Mouse (Mus musculus): ENCODE results near the gene Upk1a. TPM values are rescaled to one million over a fixed set of nuclear protein-coding genes. Genes with fewer than 3 reads are reported as not detected.

The Upk1a gene
- polyA plus RNA-seq, 1 experiment from 2014 or later, result 0.46 TPM

DNA sequence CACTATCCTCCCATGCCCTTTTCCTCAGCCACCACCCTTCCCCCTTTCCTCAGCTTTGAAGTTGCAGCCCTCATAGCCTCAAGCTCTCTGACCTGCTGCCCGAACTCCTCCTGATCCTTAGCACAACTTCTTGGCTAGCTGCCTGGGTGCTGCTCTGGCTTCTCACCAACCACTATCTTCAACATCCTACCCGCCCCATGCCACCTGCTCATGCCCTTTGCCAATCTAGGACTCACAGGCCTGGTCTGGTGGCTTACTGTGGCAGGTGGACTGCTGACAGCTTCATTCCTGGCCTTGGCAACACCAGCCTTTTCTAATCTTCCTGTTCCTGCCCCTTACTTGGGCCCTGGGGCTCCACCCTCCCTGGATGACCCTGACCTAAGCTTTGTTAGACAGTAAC is 39.7 kb downstream of the Upk1a start:
- no peak overlapping the region for H3K27ac ChIP-seq
- H3K36me3 ChIP-seq (ENCODE audit: inconsistent target), result peaks cover 97% of the 10 kb centered on the region
- no peak overlapping the region for H3K4me3 ChIP-seq (ENCODE audit: inconsistent target)
- H3K79me2 ChIP-seq (ENCODE audit: inconsistent target), result no peaks in the 10 kb centered on the region
- 95% methylated on average over 2 of the region's 2 CpGs for WGBS (ENCODE audit: missing documents)

- 90% methylated on average over 5 of the region's 5 CpGs for WGBS (ENCODE audit: missing documents)
- peaks cover 93% of the 10 kb centered on the region for H3K36me3 ChIP-seq (ENCODE audit: inconsistent target)
- H3K4me3 ChIP-seq (ENCODE audit: inconsistent target), result no peak overlapping the region
- no peak overlapping the region for H3K27ac ChIP-seq
- H3K79me2 ChIP-seq (ENCODE audit: inconsistent target), result no peaks in the 10 kb centered on the region
These were observed 40.3 kb downstream of the Upk1a start for GRCm38 (mm10) chr7:30572389-30572788.

DNA sequence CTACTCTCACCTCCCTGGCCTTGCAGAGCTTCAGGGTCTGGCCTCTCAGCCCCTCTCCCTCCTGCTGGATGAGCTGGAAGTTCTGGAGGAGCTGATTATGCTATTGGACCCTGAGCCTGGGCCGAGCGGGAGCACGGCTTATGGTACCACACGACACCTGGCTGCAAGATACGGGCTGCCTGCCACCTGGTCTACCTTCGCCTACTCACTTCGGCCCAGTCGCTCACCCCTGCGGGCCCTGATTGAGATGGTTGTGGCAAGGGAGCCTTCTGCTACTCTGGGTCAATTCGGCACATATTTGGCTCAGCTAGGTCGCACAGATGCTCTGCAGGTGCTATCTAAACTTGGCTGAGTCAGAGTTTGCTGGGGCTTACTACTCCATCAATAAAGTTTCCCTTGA is 45.1 kb downstream of the Upk1a start:
- 96% methylated on average over 11 of the region's 11 CpGs for WGBS (ENCODE audit: missing documents)
- peaks cover 66% of the 10 kb centered on the region for H3K36me3 ChIP-seq (ENCODE audit: inconsistent target)

GRCm38 (mm10) chr7:30566033-30566432 is 46.6 kb downstream of the Upk1a start:
- Histone ChIP-seq H3K4me3 (ENCODE audit: inconsistent target) (no peak overlapping the region), H3K36me3 (ENCODE audit: inconsistent target) (peaks cover 54% of the 10 kb centered on the region), H3K79me2 (ENCODE audit: inconsistent target) (peaks cover 19% of the 10 kb centered on the region), H3K27ac (no peak overlapping the region)
- WGBS (ENCODE audit: missing documents), result 96% methylated on average over 9 of the region's 9 CpGs

More for the DNA sequence above, 45.1 kb downstream of the Upk1a start:
- no peak overlapping the region for H3K4me3 ChIP-seq (ENCODE audit: inconsistent target)
- peaks cover 4% of the 10 kb centered on the region for H3K79me2 ChIP-seq (ENCODE audit: inconsistent target)
- no peak overlapping the region for H3K27ac ChIP-seq

DNA sequence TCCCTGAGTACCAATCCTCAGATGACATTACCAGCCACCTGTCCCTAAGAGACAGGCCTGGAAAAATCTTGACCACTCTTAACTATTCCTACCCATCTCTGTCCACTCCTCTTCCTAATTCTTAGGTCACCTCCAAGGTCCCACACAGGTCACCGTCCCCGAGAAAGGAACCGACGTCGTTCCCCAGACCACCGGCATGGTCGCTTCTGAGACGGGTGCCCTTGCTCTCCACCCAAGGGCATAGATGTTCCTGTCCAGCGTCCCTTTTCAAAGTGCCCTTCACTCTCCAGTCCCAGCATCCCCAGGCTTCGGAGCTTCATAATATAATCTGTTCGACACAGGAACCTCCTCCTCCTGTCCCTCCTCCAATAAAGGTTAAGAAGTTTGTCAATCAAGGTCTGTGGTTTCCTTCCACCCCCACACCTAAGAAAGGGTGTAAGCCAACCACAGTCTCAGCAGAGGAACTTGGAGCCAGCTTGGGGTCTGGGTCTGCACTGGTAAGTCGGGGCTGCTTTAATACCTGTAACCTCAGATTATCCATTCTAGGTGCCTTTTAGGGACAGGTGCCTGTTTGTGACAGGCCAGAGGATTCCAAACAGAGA is 47.6 kb downstream of the Upk1a start, which contains the start of gene Igflr1:
TSS of gene Igflr1 (plus strand) at position 458 of the 602 bp plus-strand sequence.
- H3K4me3 ChIP-seq (ENCODE audit: inconsistent target), result no peak within 1 kb of the TSS
- peaks cover 44% of the 10 kb centered on the region for H3K36me3 ChIP-seq (ENCODE audit: inconsistent target)
- 96% methylated on average over 12 of the region's 12 CpGs for WGBS (ENCODE audit: missing documents)
- H3K27ac ChIP-seq, result no peak within 1 kb of the TSS
- peaks cover 25% of the 10 kb centered on the region for H3K79me2 ChIP-seq (ENCODE audit: inconsistent target)

- H3K79me2 ChIP-seq (ENCODE audit: inconsistent target), result peaks cover 28% of the 10 kb centered on the region
- H3K27ac ChIP-seq, result peak overlapping the region; percentile 87
- WGBS (ENCODE audit: missing documents), result 43% methylated on average over 6 of the region's 6 CpGs
- H3K4me3 ChIP-seq (ENCODE audit: inconsistent target), result peak overlapping the region; percentile 99
- H3K36me3 ChIP-seq (ENCODE audit: inconsistent target), result peaks cover 32% of the 10 kb centered on the region; the same call in 1 of the 2 replicates
These were observed 48.8 kb downstream of the Upk1a start for GRCm38 (mm10) chr7:30563906-30564280.

GRCm38 (mm10) chr7:30563117-30563905 is 49.3 kb downstream of the Upk1a start, which contains the start of the genes U2af1l4, Gm49396 and Psenen:
Gene U2af1l4 (plus strand): TSS chr7:30563301.
Gene Gm49396 (plus strand): TSS chr7:30563344.
Gene Psenen (minus strand): TSS chr7:30563627.
- WGBS (ENCODE audit: missing documents), result 1% methylated on average over 44 of the region's 45 CpGs
- Histone ChIP-seq H3K36me3 (ENCODE audit: inconsistent target) (peaks cover 26% of the 10 kb centered on the region; the same call in 1 of the 2 replicates), H3K4me3 (ENCODE audit: inconsistent target) (peak within 1 kb of the TSS; percentile 99), H3K79me2 (ENCODE audit: inconsistent target) (peaks cover 34% of the 10 kb centered on the region), H3K27ac (peak within 1 kb of the TSS; percentile 87)

DNA sequence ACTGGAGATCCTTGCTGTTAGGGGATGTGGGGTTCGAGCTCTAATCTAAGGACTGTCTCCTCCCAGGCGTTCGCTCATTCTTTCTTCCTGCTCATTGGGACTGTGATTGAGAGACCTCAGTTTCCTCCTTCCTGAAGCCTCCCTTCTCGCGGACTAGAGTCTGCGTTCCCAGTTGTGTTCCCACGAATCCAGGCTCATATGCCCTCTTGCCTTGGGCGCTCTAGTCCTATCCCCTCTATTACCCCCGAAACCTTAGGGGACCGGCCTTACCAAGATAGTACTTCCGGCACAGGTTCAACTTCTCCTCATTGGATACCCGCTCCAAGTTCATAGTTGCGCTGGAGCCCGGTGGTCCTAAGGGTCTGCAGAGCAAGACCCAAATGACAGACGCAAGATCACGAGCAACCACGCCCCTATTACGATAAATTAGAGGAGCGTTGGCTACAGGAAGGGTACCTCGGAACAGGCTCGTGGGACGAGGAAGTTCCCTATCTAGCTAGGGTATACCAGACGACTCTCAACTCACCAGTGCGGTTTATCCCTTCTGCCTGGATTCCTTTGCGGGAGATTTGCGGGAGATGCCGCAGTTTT is 50.0 kb downstream of the Upk1a start:
- Histone ChIP-seq H3K36me3 (ENCODE audit: inconsistent target) (peaks cover 23% of the 10 kb centered on the region; the same call in 1 of the 2 replicates), H3K27ac (peak overlapping the region; percentile 87), H3K4me3 (ENCODE audit: inconsistent target) (peak overlapping the region; percentile 99), H3K79me2 (ENCODE audit: inconsistent target) (peaks cover 41% of the 10 kb centered on the region)
- WGBS (ENCODE audit: missing documents), result under 1% methylated on average over 27 of the region's 27 CpGs

DNA sequence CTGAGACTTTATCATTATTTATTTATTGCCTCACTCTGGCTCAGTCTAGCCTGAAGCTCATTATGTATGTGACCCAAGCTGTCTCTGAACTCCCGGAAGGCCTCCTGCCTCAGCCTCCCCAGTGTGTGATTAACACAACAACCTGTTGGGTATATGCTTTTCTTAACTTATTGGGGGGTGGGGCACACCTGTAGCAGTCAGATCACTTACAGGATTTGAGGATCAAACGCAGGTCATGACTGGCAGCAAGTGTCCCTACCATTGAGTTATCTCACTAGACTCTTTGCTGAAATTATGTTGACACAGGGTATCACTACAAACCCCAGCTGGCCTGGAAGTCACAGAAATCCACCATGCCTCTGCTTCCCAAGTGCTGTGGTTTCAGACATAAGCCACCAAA is 52.4 kb downstream of the Upk1a start:
- H3K27ac ChIP-seq, result no peak overlapping the region
- H3K4me3 ChIP-seq (ENCODE audit: inconsistent target), result no peak overlapping the region
- peaks cover 41% of the 10 kb centered on the region for H3K79me2 ChIP-seq (ENCODE audit: inconsistent target)
- peaks cover 29% of the 10 kb centered on the region; the same call in 1 of the 2 replicates for H3K36me3 ChIP-seq (ENCODE audit: inconsistent target)
- WGBS (ENCODE audit: missing documents), result 92% methylated on average over 2 of the region's 2 CpGs

- under 1% methylated on average over 19 of the region's 20 CpGs for WGBS (ENCODE audit: missing documents)
- Histone ChIP-seq H3K36me3 (ENCODE audit: inconsistent target) (peaks cover 29% of the 10 kb centered on the region; the same call in 1 of the 2 replicates), H3K27ac (peak within 1 kb of the TSS; percentile 61), H3K4me3 (ENCODE audit: inconsistent target) (peak within 1 kb of the TSS; percentile 89), H3K79me2 (ENCODE audit: inconsistent target) (peaks cover 41% of the 10 kb centered on the region)
These were observed 53.1 kb downstream of the Upk1a start, which contains the start of gene Lin37 for GRCm38 (mm10) chr7:30559443-30559954. Gene Lin37 (minus strand): TSS chr7:30559838.

GRCm38 (mm10) chr7:30558656-30559442 is 53.8 kb downstream of the Upk1a start:
- WGBS (ENCODE audit: missing documents), result 7% methylated on average over 11 of the region's 12 CpGs
- peaks cover 29% of the 10 kb centered on the region; the same call in 1 of the 2 replicates for H3K36me3 ChIP-seq (ENCODE audit: inconsistent target)
- peak overlapping the region; percentile 61 for H3K27ac ChIP-seq

GRCm38 (mm10) chr7:30557901-30558514 is 54.6 kb downstream of the Upk1a start:
- 97% methylated on average over 13 of the region's 13 CpGs for WGBS (ENCODE audit: missing documents)
- Histone ChIP-seq H3K27ac (no peak overlapping the region), H3K79me2 (ENCODE audit: inconsistent target) (peaks cover 41% of the 10 kb centered on the region), H3K36me3 (ENCODE audit: inconsistent target) (peaks cover 29% of the 10 kb centered on the region; the same call in 1 of the 2 replicates), H3K4me3 (ENCODE audit: inconsistent target) (peak overlapping the region; percentile 89; the same call in 1 of the 2 replicates)

More at GRCm38 (mm10) chr7:30558656-30559442, 53.8 kb downstream of the Upk1a start:
- Histone ChIP-seq H3K79me2 (ENCODE audit: inconsistent target) (peaks cover 41% of the 10 kb centered on the region), H3K4me3 (ENCODE audit: inconsistent target) (peak overlapping the region; percentile 89)

- Histone ChIP-seq H3K27ac (no peak overlapping the region), H3K4me3 (ENCODE audit: inconsistent target) (no peak overlapping the region), H3K79me2 (ENCODE audit: inconsistent target) (peaks cover 31% of the 10 kb centered on the region), H3K36me3 (ENCODE audit: inconsistent target) (peaks cover 29% of the 10 kb centered on the region; the same call in 1 of the 2 replicates)
- WGBS (ENCODE audit: missing documents), result 97% methylated on average over 18 of the region's 18 CpGs
These were observed 55.6 kb downstream of the Upk1a start for GRCm38 (mm10) chr7:30556894-30557536.

All from macrophage (primary cell).